ENCODE assay signal across 31 mouse cellular contexts in genomic region chr11:22369841-22370240, GRCm38 (mm10). TPM values are rescaled to one million over a fixed set of nuclear protein-coding genes. Genes with fewer than 3 reads are reported as not detected.
A peak's percentile ranks its signal among the peaks of the same experiment; 100 is the strongest.
DNase-seq lines count a peak whose midpoint lies in the region; ATAC-seq and TF ChIP-seq lines count a peak whose summit lies in the region.
"Had no signal": no experiment of that assay in that cellular context is flagged by ENCODE, and none has a peak within 500 bp of the region (broad histone marks: within the 10 kb centered on the region; RNA-seq: fewer than 3 reads in every experiment).

No protein-coding gene starts in this region.

- no peak for ATAC-seq in embryonic facial prominence, embryonic 14.5 days (ENCODE audit: low read depth)
- ATAC-seq: forebrain, embryonic 16.5 days; intestine, embryonic 16.5 days; midbrain, embryonic 15.5 days had no signal

- H3K4me1 ChIP-seq in embryonic facial prominence, embryonic 14.5 days (ENCODE audit: control insufficient read depth, insufficient read depth, low read length), result no peaks in the 10 kb centered on the region
- no peaks in the 10 kb centered on the region for H3K4me1 ChIP-seq in embryonic facial prominence, embryonic 10.5 days
- H3K4me1 ChIP-seq in bone marrow macrophage, adult 2 months (ENCODE audit: control insufficient read depth, insufficient read depth, low read length), result peaks cover 18% of the 10 kb centered on the region
- H3K4me1 ChIP-seq in kidney, adult 2 months (ENCODE audit: control insufficient read depth, insufficient read depth, low read length), result no peaks in the 10 kb centered on the region
- H3K4me1 ChIP-seq: embryonic facial prominence, embryonic 13.5 days; heart, embryonic 12.5 days; hindbrain, embryonic 13.5 days; lung, embryonic 15.5 days; midbrain, embryonic 15.5 days had no signal

- H3K36me3 ChIP-seq in embryonic facial prominence, embryonic 14.5 days (ENCODE audit: control insufficient read depth, insufficient read depth, low read length), result no peaks in the 10 kb centered on the region
- no peaks in the 10 kb centered on the region for H3K36me3 ChIP-seq in embryonic facial prominence, embryonic 10.5 days (replicated peaks)
- H3K36me3 ChIP-seq in kidney, adult 2 months (ENCODE audit: control insufficient read depth, insufficient read depth, low read length), result no peaks in the 10 kb centered on the region
- H3K36me3 ChIP-seq: embryonic facial prominence, embryonic 13.5 days; G1E; heart, embryonic 12.5 days; hindbrain, embryonic 13.5 days; lung, embryonic 15.5 days; midbrain, embryonic 10.5 days; midbrain, embryonic 15.5 days had no signal

- H3K9ac ChIP-seq in embryonic facial prominence, embryonic 14.5 days (ENCODE audit: low read depth, low read length), result no peak overlapping the region
- H3K9ac ChIP-seq: embryonic facial prominence, embryonic 13.5 days; heart, embryonic 12.5 days; hindbrain, embryonic 13.5 days; lung, embryonic 15.5 days; midbrain, embryonic 15.5 days had no signal

- no peak overlapping the region for H3K4me2 ChIP-seq in embryonic facial prominence, embryonic 14.5 days (ENCODE audit: low read depth, low read length)
- H3K4me2 ChIP-seq: embryonic facial prominence, embryonic 13.5 days; heart, embryonic 12.5 days; hindbrain, embryonic 13.5 days; lung, embryonic 15.5 days; midbrain, embryonic 15.5 days had no signal

- no peak overlapping the region for H3K27ac ChIP-seq in embryonic facial prominence, embryonic 14.5 days (replicated peaks; ENCODE audit: low read depth, low read length)
- no peak overlapping the region for H3K27ac ChIP-seq in embryonic facial prominence, embryonic 10.5 days (replicated peaks)
- peak overlapping the region; percentile 82 for H3K27ac ChIP-seq in bone marrow macrophage, adult 2 months (ENCODE audit: insufficient read depth, low read depth, low read length)
- H3K27ac ChIP-seq in kidney, adult 2 months (ENCODE audit: insufficient read depth, low read depth, low read length), result no peak overlapping the region
- H3K27ac ChIP-seq: embryonic facial prominence, embryonic 13.5 days; hindbrain, embryonic 13.5 days; lung, embryonic 15.5 days; midbrain, embryonic 10.5 days; midbrain, embryonic 15.5 days; stomach, postnatal 0 days had no signal

- TF ChIP-seq POLR2A in bone marrow macrophage, adult 2 months (IDR thresholded peaks at IDR 0.05; ENCODE audit: borderline replicate concordance, low read depth, low read length), result no peak
- no peak for TF ChIP-seq POLR2A in kidney, adult 2 months (IDR thresholded peaks at IDR 0.05; ENCODE audit: low read depth, low read length)

- no peaks in the 10 kb centered on the region for H3K9me3 ChIP-seq in embryonic facial prominence, embryonic 14.5 days (ENCODE audit: control insufficient read depth, low read length)
- H3K9me3 ChIP-seq in embryonic facial prominence, embryonic 10.5 days, result no peaks in the 10 kb centered on the region
- H3K9me3 ChIP-seq: embryonic facial prominence, embryonic 13.5 days; G1E; heart, embryonic 12.5 days; hindbrain, embryonic 13.5 days; lung, embryonic 15.5 days; midbrain, embryonic 10.5 days; midbrain, embryonic 15.5 days had no signal

- WGBS in embryonic facial prominence, embryonic 14.5 days, result 62% methylated on average over 2 of the region's 2 CpGs
- 72% methylated on average over 2 of the region's 2 CpGs for WGBS in embryonic facial prominence, embryonic 10.5 days
- 79% methylated on average over 2 of the region's 2 CpGs for WGBS in kidney, adult 2 months

- no peak for TF ChIP-seq CTCF in bone marrow macrophage, adult 2 months (IDR thresholded peaks at IDR 0.05; ENCODE audit: low read depth, low read length)
- TF ChIP-seq CTCF in kidney, adult 2 months (conservative IDR thresholded peaks at IDR 0.05; ENCODE audit: insufficient read depth, insufficient read length, low read depth, low read length), result no peak

- no peaks in the 10 kb centered on the region for H3K27me3 ChIP-seq in embryonic facial prominence, embryonic 14.5 days (replicated peaks; ENCODE audit: control insufficient read depth, insufficient read depth, low read length)
- no peaks in the 10 kb centered on the region for H3K27me3 ChIP-seq in embryonic facial prominence, embryonic 10.5 days (replicated peaks; ENCODE audit: low read depth, poor library complexity, severe bottlenecking)
- H3K27me3 ChIP-seq in kidney, adult 2 months (replicated peaks; ENCODE audit: control insufficient read depth, insufficient read depth, low read length), result no peaks in the 10 kb centered on the region
- H3K27me3 ChIP-seq: embryonic facial prominence, embryonic 13.5 days; hindbrain, embryonic 13.5 days; lung, embryonic 15.5 days; midbrain, embryonic 15.5 days had no signal

- peak; percentile 24 for DNase-seq in embryonic facial prominence, embryonic 14.5 days (ENCODE audit: low spot score)
- no peak for DNase-seq in embryonic facial prominence, embryonic 10.5 days (ENCODE audit: low spot score)
- peak; percentile 6 for DNase-seq in heart, adult 8-10 months (ENCODE audit: low spot score)
- DNase-seq in heart, adult 11 months, result no peak
- peak; percentile 94 for DNase-seq in gonadal fat pad, adult 2 months (ENCODE audit: low read depth)
- DNase-seq in kidney, adult 2 months, result no peak
- no peak for DNase-seq in cerebellum, adult 11-12 months
- DNase-seq: adrenal gland, adult 2 months; adrenal gland, postnatal 36 days; cerebellum, adult 9-11 months; embryo, embryonic 11 days; gastrocnemius, postnatal 36 days; heart, postnatal 4 days; kidney, adult 9 months; kidney, postnatal 10 days; layer of hippocampus, postnatal 36 days; left cerebral cortex, postnatal 4 days; liver; thymus, adult 18-20 months; thymus, postnatal 25 days had no signal

- no peak overlapping the region for H3K4me3 ChIP-seq in embryonic facial prominence, embryonic 14.5 days (ENCODE audit: low read depth, low read length)
- no peak overlapping the region for H3K4me3 ChIP-seq in embryonic facial prominence, embryonic 10.5 days
- no peak overlapping the region for H3K4me3 ChIP-seq in bone marrow macrophage, adult 2 months (ENCODE audit: insufficient read depth, low read length)
- H3K4me3 ChIP-seq in kidney, adult 2 months (ENCODE audit: insufficient read depth, low read depth, low read length), result no peak overlapping the region
- H3K4me3 ChIP-seq: embryonic facial prominence, embryonic 13.5 days; heart, embryonic 12.5 days; hindbrain, embryonic 13.5 days; lung, embryonic 15.5 days; midbrain, embryonic 10.5 days; midbrain, embryonic 15.5 days had no signal

RNA-seq across cellular contexts. Expression of gene Ehbp1, which starts 27.7 kb away (rescaled TPM):
- 12.5 and 13.1 TPM in 2 replicates for polyA plus RNA-seq in embryonic facial prominence, embryonic 14.5 days (2014; fragmentation: Nextera tagmentation; extraction: Ambion mirVana)
- polyA plus RNA-seq in embryonic facial prominence, embryonic 10.5 days (2016; fragmentation: Nextera tagmentation; extraction: Ambion mirVana), result 6.7 and 8.1 TPM in 2 replicates
- 100 to 1,000 TPM; 107 to 167 (median 129) TPM for total RNA-seq in heart, adult 8-10 months (2022)
- polyA plus RNA-seq in bone marrow macrophage, adult 2 months (2012; ENCODE audit: insufficient read depth, insufficient read length, missing spikeins), result 5.3 and 5.5 TPM in 2 replicates
- 4.8 and 5.3 TPM in 2 replicates for polyA plus RNA-seq in gonadal fat pad, adult 2 months (2012; rRNA removed)
- polyA plus RNA-seq in kidney, adult 2 months (2012; rRNA removed), result 1.6 and 2.5 TPM in 2 replicates

Comparison
In these comparisons a context has a peak if more than half of its experiments do, and no peak if none do; other contexts are left out.
1. DNase-seq: peak in embryonic facial prominence, embryonic 14.5 days (single experiment), heart, adult 8-10 months (single experiment) and gonadal fat pad, adult 2 months (single experiment); none in embryonic facial prominence, embryonic 10.5 days (single experiment), heart, adult 11 months (single experiment), kidney, adult 2 months (single experiment) and cerebellum, adult 11-12 months (single experiment).